Mouse (Mus musculus) CH12.LX (cell line): ENCODE measurements at regions not wholly inside any gene's neighbourhood (a gene's known extent, or its start where the extent isn't known, plus 50 kb on each side); places are given as distances from the start of the nearest gene placed in this dataset.

ENCODE experiments used
- DNase-seq: peaks from one replicate; pipeline ENCODE4 v3.0.0-alpha.2; 2013; ENCODE audit errors: extremely low read depth
- H3K27ac ChIP-seq: 2 replicates; pipeline ENCODE4 v1.5.1; 2012; ENCODE audit warnings: low read depth, mild to moderate bottlenecking, control low read depth, moderate library complexity; ENCODE audit not compliant: insufficient read depth
- H3K27me3 ChIP-seq: replicated peaks from 2 replicates; pipeline ENCODE3; 2012; ENCODE audit warnings: inconsistent platforms
- H3K36me3 ChIP-seq, 2 experiments: replicated peaks in 1 of 2; 2 replicates each; pipeline versions ENCODE3 to v1.6.1; 2012; ENCODE audit warnings: inconsistent platforms in 1 of 2, low read length in 1 of 2, mild to moderate bottlenecking in 1 of 2, mixed read lengths in 1 of 2, moderate library complexity in 1 of 2; ENCODE audit not compliant: control insufficient read depth in 1 of 2, insufficient read depth in 1 of 2
- H3K4me1 ChIP-seq, 2 experiments: 2 replicates each; pipeline ENCODE4 v1.6.1; 2012; ENCODE audit warnings: inconsistent platforms in 1 of 2, moderate library complexity in 1 of 2; ENCODE audit not compliant: insufficient read depth in 2 of 2, control insufficient read depth in 1 of 2
- H3K4me2 ChIP-seq: 2 replicates; pipeline ENCODE4 v1.6.1; 2012; ENCODE audit warnings: low read depth, mild to moderate bottlenecking, control low read depth; ENCODE audit not compliant: poor library complexity, insufficient read depth, severe bottlenecking
- H3K4me3 ChIP-seq, 3 experiments: fragments of 150-350 bp in 1 of 3; sonication (generic) in 1 of 3; replicated peaks in 1 of 3; 2 replicates each; pipeline versions ENCODE3 to v1.5.1; 2011 to 2012; ENCODE audit warnings: low read depth in 2 of 3, low read length in 2 of 3, mild to moderate bottlenecking in 2 of 3, moderate library complexity in 2 of 3, control low read depth in 1 of 3, improper control_type of control experiment in 1 of 3, inconsistent platforms in 1 of 3, mixed read lengths in 1 of 3; ENCODE audit not compliant: poor library complexity in 1 of 3
- H3K79me2 ChIP-seq: replicated peaks from 2 replicates; pipeline ENCODE4 v1.6.1; 2012; ENCODE audit warnings: mild to moderate bottlenecking, moderate library complexity; ENCODE audit not compliant: control insufficient read depth, poor library complexity, insufficient read depth, severe bottlenecking; ENCODE audit errors: extremely low read depth
- H3K9ac ChIP-seq: 2 replicates; pipeline ENCODE4 v1.6.1; 2012; ENCODE audit warnings: low read depth, mild to moderate bottlenecking, control low read depth, moderate library complexity; ENCODE audit not compliant: insufficient read depth
- H3K9me3 ChIP-seq: replicated peaks from 2 replicates; pipeline ENCODE3; 2012; ENCODE audit warnings: low read length, inconsistent platforms, mixed read lengths
- CTCF ChIP-seq, 2 experiments: IDR thresholded peaks in 1 of 2; conservative IDR thresholded peaks in 1 of 2; 2 replicates each; pipeline ENCODE4 v1.5.1; 2011 to 2012; ENCODE audit warnings: low read depth in 2 of 2, low read length in 2 of 2, improper control_type of control experiment in 1 of 2, inconsistent platforms in 1 of 2, mild to moderate bottlenecking in 1 of 2, moderate library complexity in 1 of 2
- ELF1 ChIP-seq: IDR thresholded peaks from 2 replicates; pipeline ENCODE4 v1.6.1; 2014; ENCODE audit warnings: low read depth, mild to moderate bottlenecking, inconsistent platforms, low read length, improper control_type of control experiment
- EP300 ChIP-seq: IDR thresholded peaks from 2 replicates; pipeline ENCODE4 v1.6.1; 2011; ENCODE audit warnings: low read length, improper control_type of control experiment
- MAFK ChIP-seq: IDR thresholded peaks from 2 replicates; pipeline ENCODE4 v1.6.1; 2011; ENCODE audit warnings: low read length, improper control_type of control experiment; ENCODE audit not compliant: insufficient replicate concordance
- MAX ChIP-seq: IDR thresholded peaks from 2 replicates; pipeline ENCODE4 v1.6.1; 2011; ENCODE audit warnings: low read length, improper control_type of control experiment
- MEF2A ChIP-seq: IDR thresholded peaks from 2 replicates; pipeline ENCODE4 v1.6.1; 2014; ENCODE audit warnings: low read depth, mild to moderate bottlenecking, inconsistent platforms, low read length, improper control_type of control experiment, borderline replicate concordance
- PAX5 ChIP-seq: IDR thresholded peaks from 2 replicates; pipeline ENCODE4 v1.6.1; 2012; ENCODE audit warnings: low read length, inconsistent platforms, mixed read lengths
- RCOR1 ChIP-seq: conservative IDR thresholded peaks from 2 replicates; pipeline ENCODE4 v1.6.1; 2012; ENCODE audit warnings: low read depth, mild to moderate bottlenecking, inconsistent platforms, low read length, improper control_type of control experiment
- SIN3A ChIP-seq: IDR thresholded peaks from 2 replicates; pipeline ENCODE4 v1.6.1; 2012; ENCODE audit warnings: low read length, improper control_type of control experiment, inconsistent platforms
- SMC3 ChIP-seq: IDR thresholded peaks from 2 replicates; pipeline ENCODE4 v1.6.1; 2011; ENCODE audit warnings: low read depth, low read length, improper control_type of control experiment
- dilution Hi-C: fragments of 300-500 bp; cut with MboI; formaldehyde crosslinking; loops from 2 replicates; pipeline ENCODE4 v1.14.3; 2020; ENCODE audit warnings: low sequenced_read_pairs; ENCODE audit not compliant: extremely low pct_unique_long_range_greater_than_20kb, extremely low pct_ligation_motif_present
- in situ Hi-C: fragments of 300-500 bp; cut with MboI; formaldehyde crosslinking; loops from 3 replicates; pipeline ENCODE4 v1.14.3; 2019; ENCODE audit warnings: low sequenced_read_pairs, low pct_ligation_motif_present, low pct_unique_long_range_greater_than_20kb, mixed read lengths

DNA sequence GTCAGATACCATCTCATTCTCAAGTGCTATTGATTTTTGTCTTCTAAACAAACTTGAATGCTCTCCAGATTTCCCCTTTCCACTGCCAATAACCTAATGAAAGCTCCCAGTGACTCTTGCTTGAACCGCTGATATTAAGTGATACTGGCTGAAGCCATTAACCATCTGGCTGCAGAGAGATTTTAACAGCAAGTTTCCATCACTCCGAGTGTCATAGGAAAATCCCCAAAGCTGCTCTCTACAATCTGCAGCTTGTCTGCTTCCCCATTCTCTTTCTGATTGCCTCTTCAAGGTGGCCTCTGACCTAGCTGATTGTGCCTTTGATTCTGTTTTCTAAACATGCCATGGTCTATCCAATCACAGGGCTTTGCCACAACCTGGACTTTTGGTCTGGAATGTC is 379.4 kb upstream of the Mctp2 start:
- peaks cover 0 to 25% of the 10 kb centered on the region in 2 experiments; a peak in 2 of 4 replicates for H3K4me1 ChIP-seq
- H3K4me3 ChIP-seq: no peak overlapping the region
- H3K4me2 ChIP-seq: no peak overlapping the region
- dilution Hi-C loops: no loop called here
- DNase-seq: peak; percentile 23
- H3K9ac ChIP-seq: no peak overlapping the region
- no peaks in the 10 kb centered on the region for H3K79me2 ChIP-seq
- no peak for TF ChIP-seq PAX5
- peak; percentile 38; the same call in 1 of the 2 replicates for TF ChIP-seq EP300
- in situ Hi-C loops: no loop called here
- no peak overlapping the region for H3K27ac ChIP-seq
- H3K27me3 ChIP-seq: no peaks in the 10 kb centered on the region
- peaks cover 2% of the 10 kb centered on the region for H3K9me3 ChIP-seq
- no peaks in the 10 kb centered on the region for H3K36me3 ChIP-seq

DNA sequence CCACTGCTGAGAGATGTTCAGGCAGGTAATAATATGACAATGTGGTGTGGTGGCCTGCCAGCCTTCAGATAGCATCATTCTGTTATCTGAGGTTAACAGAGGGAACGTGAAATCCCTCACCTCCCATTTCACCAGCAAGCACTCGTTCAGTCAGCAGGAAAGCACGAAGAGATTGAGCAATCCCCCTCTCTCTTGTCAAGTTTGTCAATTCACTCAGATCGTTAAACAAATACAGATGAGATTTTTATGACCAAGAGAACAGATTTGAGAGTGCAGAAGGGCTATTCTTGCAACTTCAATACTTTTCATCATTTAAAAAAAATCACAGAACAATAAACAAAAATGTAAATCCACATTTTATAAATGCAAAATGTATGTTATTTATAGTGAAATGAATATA is 380.9 kb upstream of the Mctp2 start:
- H3K9me3 ChIP-seq: peaks cover 2% of the 10 kb centered on the region
- dilution Hi-C loops: no loop called here
- H3K4me2 ChIP-seq: no peak overlapping the region
- H3K9ac ChIP-seq: no peak overlapping the region
- no peaks in the 10 kb centered on the region for H3K27me3 ChIP-seq
- no peak overlapping the region for H3K4me3 ChIP-seq
- H3K27ac ChIP-seq: no peak overlapping the region
- TF ChIP-seq ELF1 (no peak), MEF2A (no peak), MAX (no peak), SMC3 (no peak)
- no peaks in the 10 kb centered on the region for H3K36me3 ChIP-seq
- DNase-seq: no peak
- no peaks in the 10 kb centered on the region for H3K79me2 ChIP-seq
- H3K4me1 ChIP-seq: peaks cover 0 to 25% of the 10 kb centered on the region in 2 experiments; a peak in 2 of 4 replicates
- in situ Hi-C loops: no loop called here

DNA sequence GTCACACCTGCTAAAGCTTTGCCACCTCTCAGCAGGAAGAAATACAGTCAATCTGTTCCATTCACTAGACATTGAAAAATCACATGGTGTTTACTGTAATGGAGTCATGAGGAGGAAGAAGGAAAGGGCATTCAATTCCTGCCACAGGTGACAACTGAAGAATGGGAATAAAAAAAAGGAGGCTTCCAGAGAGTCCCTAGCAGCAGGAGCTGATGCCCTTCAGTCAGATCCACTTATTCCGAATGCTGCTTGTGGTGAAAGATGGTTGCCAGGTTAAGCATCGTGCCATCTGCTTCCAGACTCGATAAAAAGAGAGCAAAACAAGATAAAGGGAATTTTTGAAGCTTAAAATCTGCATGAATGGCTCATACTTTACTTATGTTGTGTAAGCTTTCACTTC is 385.0 kb upstream of the Mctp2 start:
- no peak for TF ChIP-seq RCOR1
- dilution Hi-C loops: no loop called here
- no peak overlapping the region for H3K4me3 ChIP-seq
- no peak overlapping the region for H3K27ac ChIP-seq
- in situ Hi-C loops: no loop called here
- H3K79me2 ChIP-seq: no peaks in the 10 kb centered on the region
- peaks cover 2% of the 10 kb centered on the region for H3K9me3 ChIP-seq
- no peak overlapping the region for H3K9ac ChIP-seq
- DNase-seq: no peak
- peaks cover 0 to 1% of the 10 kb centered on the region in 2 experiments; a peak in 1 of 4 replicates for H3K4me1 ChIP-seq
- H3K27me3 ChIP-seq: no peaks in the 10 kb centered on the region
- no peaks in the 10 kb centered on the region for H3K36me3 ChIP-seq
- no peak overlapping the region for H3K4me2 ChIP-seq

DNA sequence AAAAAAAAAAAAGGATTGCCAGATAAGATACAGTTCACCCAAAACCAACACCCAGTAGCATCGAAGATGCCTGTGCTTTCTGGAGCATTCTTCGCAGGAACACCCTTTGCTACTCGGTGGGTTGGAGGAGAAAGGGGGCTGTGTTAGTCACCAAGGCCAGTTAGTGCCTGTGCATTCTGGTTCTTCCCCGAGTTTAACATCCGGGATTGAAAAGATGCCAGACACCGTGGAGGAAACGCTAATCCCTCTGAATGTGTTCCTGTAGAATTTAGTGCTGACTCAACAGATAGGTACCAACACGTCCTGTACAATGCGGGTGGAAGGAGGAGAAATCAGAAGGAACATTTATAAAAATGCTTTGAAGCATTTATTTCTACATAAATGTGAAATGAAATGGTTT is 385.5 kb upstream of the Mctp2 start:
- in situ Hi-C loops: no loop called here
- TF ChIP-seq MAFK: 0 out of 2 replicates have a peak, but pooled peaks have one; percentile 25
- TF ChIP-seq SIN3A: no peak
- TF ChIP-seq CTCF (conservative IDR thresholded peaks at IDR 0.05 in 1 of 2, IDR thresholded peaks at IDR 0.05 in 1 of 2; ENCODE audit: low read depth in 2 of 2, low read length in 2 of 2): no peak

More for the DNA sequence above, 385.5 kb upstream of the Mctp2 start:
- H3K4me3 ChIP-seq: no peak overlapping the region
- H3K27ac ChIP-seq: no peak overlapping the region
- H3K4me1 ChIP-seq: peaks cover 0 to 5% of the 10 kb centered on the region in 2 experiments; a peak in 1 of 4 replicates
- no peaks in the 10 kb centered on the region for H3K27me3 ChIP-seq
- H3K4me2 ChIP-seq: no peak overlapping the region
- no peaks in the 10 kb centered on the region for H3K79me2 ChIP-seq
- peaks cover 2% of the 10 kb centered on the region for H3K9me3 ChIP-seq
- H3K36me3 ChIP-seq: no peaks in the 10 kb centered on the region
- H3K9ac ChIP-seq: no peak overlapping the region
- DNase-seq: no peak
- dilution Hi-C loops: no loop called here
